Mouse (Mus musculus): ENCODE results near the gene Nacc2.

GRCm38 (mm10) chr2:26168843-26169579 is 46.0 kb upstream of the Nacc2 start:
- TF ChIP-seq CTCF (IDR thresholded peaks at IDR 0.05; ENCODE audit: extremely low read depth, insufficient read depth, insufficient read length, insufficient replicate concordance) (no peak), POLR2A (IDR thresholded peaks at IDR 0.05; ENCODE audit: low read depth, low read length) (no peak)

Measured in spleen, adult 2 months (tissue).